Mouse (Mus musculus) heart, adult 2 months (tissue): ENCODE measurements around the gene Atp6v1e1. TPM values are rescaled to one million over a fixed set of nuclear protein-coding genes. Genes with fewer than 3 reads are reported as not detected.
"Not testable (repeated sequence)": the region's sequence is repeated elsewhere in the genome, so short reads cannot be mapped to it uniquely, and the experiment has no call there.

Experiments used
- DNase-seq, 2 experiments: peaks; one replicate each; pipeline ENCODE4 v3.0.0; 2021
- H3K27ac ChIP-seq: fragments of 200-600 bp; 2 replicates; pipeline ENCODE4 v1.8.1; 2022
- H3K27me3 ChIP-seq: fragments of 200-500 bp; 2 replicates; pipeline ENCODE4 v1.6.1; 2012; ENCODE audit warnings: mild to moderate bottlenecking, low read length, inconsistent platforms, mixed read lengths; ENCODE audit not compliant: control insufficient read depth, insufficient read depth
- H3K36me3 ChIP-seq: fragments of 200-500 bp; 2 replicates; pipeline ENCODE4 v1.6.1; 2012; ENCODE audit warnings: low read length, inconsistent platforms; ENCODE audit not compliant: control insufficient read depth, insufficient read depth
- H3K4me1 ChIP-seq: fragments of 200-500 bp; 2 replicates; pipeline ENCODE4 v1.6.1; 2011; ENCODE audit warnings: low read length; ENCODE audit not compliant: control insufficient read depth, insufficient read depth
- H3K4me3 ChIP-seq: fragments of 200-600 bp; 2 replicates; pipeline ENCODE4 v1.8.1; 2022
- H3K79me2 ChIP-seq: fragments of 200-500 bp; replicated peaks from 2 replicates; pipeline ENCODE4 v1.6.1; 2012; ENCODE audit warnings: mild to moderate bottlenecking, inconsistent platforms, low read length, moderate library complexity, mixed read lengths; ENCODE audit not compliant: control insufficient read depth, insufficient read depth
- H3K9ac ChIP-seq: fragments of 200-500 bp; 2 replicates; pipeline ENCODE4 v1.6.1; 2012; ENCODE audit warnings: low read depth, mild to moderate bottlenecking, control low read depth, inconsistent platforms, low read length, mixed read lengths
- CTCF ChIP-seq: fragments of 200-600 bp; IDR thresholded peaks from 2 replicates; pipeline ENCODE4 v1.8.1; 2022; ENCODE audit warnings: antibody characterized with exemption, mild to moderate bottlenecking, moderate library complexity
- EP300 ChIP-seq: fragments of 200-500 bp; IDR thresholded peaks from 2 replicates; pipeline ENCODE4 v1.6.1; 2011; ENCODE audit warnings: low read depth, low read length, control low read depth; ENCODE audit not compliant: insufficient read depth
- POLR2A ChIP-seq: fragments of 200-500 bp; IDR thresholded peaks from 2 replicates; pipeline ENCODE4 v1.6.1; 2011; ENCODE audit warnings: mild to moderate bottlenecking, low read depth, low read length, control low read depth; ENCODE audit not compliant: insufficient read depth
- WGBS: fragments of 180-500 bp; shearing (Covaris S2); methylation state at CpG from one replicate; pipeline ENCODE4 v1.1.7; 2018; 5-methylcytosine and 5-hydroxymethylcytosine counted together
- intact Hi-C: fragments of 180-260 bp; cut with DNase I; formaldehyde crosslinking; loops from one replicate; pipeline ENCODE4 v1.15.1; 2025
- polyA plus RNA-seq: library from polyadenylated mRNA; depleted of rRNA; stranded (reverse); fragments of >200 nt; gene quantifications from 2 replicates; pipeline ENCODE4 v1.2.3, GENCODE M21; 2012
- total RNA-seq, 2 experiments: library from RNA; stranded (reverse); gene quantifications; 2 replicates each; pipeline ENCODE4 v1.2.3; 2021

Atp6v1e1 gene
- total and polyA plus RNA-seq, 3 experiments, result 142 to 165 (median 145) TPM

DNA sequence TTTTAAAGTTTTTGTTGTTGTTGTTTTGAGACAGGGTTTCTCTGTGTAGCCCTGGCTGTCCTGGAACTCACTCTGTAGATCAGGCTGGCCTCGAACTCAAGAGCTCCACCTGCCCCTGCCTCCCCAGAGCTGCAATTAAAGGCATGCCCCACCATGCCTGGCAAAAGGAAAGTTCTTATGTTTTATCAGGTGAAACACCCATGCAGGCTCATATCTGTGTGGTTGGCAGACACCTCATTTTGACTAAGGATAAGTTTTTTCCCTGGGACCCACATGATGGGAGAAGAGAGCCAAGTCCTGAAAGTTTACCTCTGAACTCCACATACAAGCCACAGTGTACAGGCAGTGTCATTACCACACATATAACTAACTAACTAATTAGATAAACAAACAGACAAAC, 7.5 kb upstream of the Atp6v1e1 start:
- WGBS, result 36% methylated on average over 1 of the region's 1 CpGs
- no peaks in the 10 kb centered on the region for H3K79me2 ChIP-seq

GRCm38 (mm10) chr6:120822937-120823614, 483 bp upstream of the Atp6v1e1 start:
- WGBS, result 58% methylated on average over 10 of the region's 10 CpGs
- peaks cover 1% of the 10 kb centered on the region for H3K79me2 ChIP-seq
- H3K27ac ChIP-seq, result peak overlapping the region; percentile 94
- H3K27me3 ChIP-seq, result no peaks in the 10 kb centered on the region
- H3K36me3 ChIP-seq, result no peaks in the 10 kb centered on the region; the same call in 1 of the 2 replicates
- DNase-seq, result no peak
- no peak for TF ChIP-seq POLR2A
- peak; percentile 45 for TF ChIP-seq CTCF
- intact Hi-C loops, result loop anchor here (5.0 kb wide), 1 partner anchor 291 kb away; the partner anchor contains the start of gene Hdhd5
- no peak overlapping the region for H3K9ac ChIP-seq
- H3K4me3 ChIP-seq, result no peak overlapping the region; the same call in 1 of the 2 replicates
- H3K4me1 ChIP-seq, result peaks cover 3% of the 10 kb centered on the region

More for the DNA sequence above, 7.5 kb upstream of the Atp6v1e1 start:
- TF ChIP-seq POLR2A (no peak), CTCF (no peak), EP300 (no peak)
- H3K27ac ChIP-seq, result no peak overlapping the region
- no peaks in the 10 kb centered on the region for H3K4me1 ChIP-seq
- H3K36me3 ChIP-seq, result no peaks in the 10 kb centered on the region
- H3K27me3 ChIP-seq, result no peaks in the 10 kb centered on the region
- intact Hi-C loops, result no loop called here
- DNase-seq, result no peak
- no peak overlapping the region for H3K4me3 ChIP-seq
- H3K9ac ChIP-seq, result no peak overlapping the region

GRCm38 (mm10) chr6:120821715-120822114, 878 bp downstream of the Atp6v1e1 start:
- Histone ChIP-seq H3K4me1 (peaks cover 3% of the 10 kb centered on the region), H3K27me3 (no peaks in the 10 kb centered on the region), H3K4me3 (peak overlapping the region; percentile 99), H3K27ac (peak overlapping the region; percentile 94), H3K79me2 (peaks cover 1% of the 10 kb centered on the region), H3K36me3 (no peaks in the 10 kb centered on the region; the same call in 1 of the 2 replicates), H3K9ac (no peak overlapping the region)
- 34% methylated on average over 5 of the region's 5 CpGs for WGBS
- intact Hi-C loops, result loop anchor here (5.0 kb wide), 1 partner anchor 289 kb away; the partner anchor contains the start of gene Hdhd5
- TF ChIP-seq EP300 (no peak), POLR2A (no peak), CTCF (no peak)
- no peak for DNase-seq

GRCm38 (mm10) chr6:120820941-120821340, 1.7 kb downstream of the Atp6v1e1 start:
- Histone ChIP-seq H3K4me3 (no peak overlapping the region), H3K27me3 (no peaks in the 10 kb centered on the region), H3K79me2 (peaks cover 1% of the 10 kb centered on the region), H3K27ac (no peak overlapping the region), H3K4me1 (peaks cover 3% of the 10 kb centered on the region), H3K36me3 (no peaks in the 10 kb centered on the region; the same call in 1 of the 2 replicates), H3K9ac (no peak overlapping the region)
- TF ChIP-seq EP300 (no peak), POLR2A (no peak), CTCF (no peak)
- intact Hi-C loops, result loop anchor here (5.0 kb wide), 1 partner anchor 289 kb away; the partner anchor contains the start of gene Hdhd5
- DNase-seq, result no peak
- WGBS, result 70% methylated on average over 1 of the region's 1 CpGs

- no peak overlapping the region for H3K4me3 ChIP-seq
- intact Hi-C loops, result loop anchor here (5.0 kb wide), 1 partner anchor 288 kb away; the partner anchor contains the start of gene Hdhd5
Observed at GRCm38 (mm10) chr6:120820144-120820543, 2.4 kb downstream of the Atp6v1e1 start.

GRCm38 (mm10) chr6:120819294-120819693, 3.3 kb downstream of the Atp6v1e1 start:
- no peak overlapping the region for H3K4me3 ChIP-seq
- intact Hi-C loops, result no loop called here
- no peak overlapping the region for H3K9ac ChIP-seq
- no peaks in the 10 kb centered on the region for H3K27me3 ChIP-seq
- DNase-seq, result no peak
- H3K36me3 ChIP-seq, result no peaks in the 10 kb centered on the region; the same call in 1 of the 2 replicates
- peaks cover 1% of the 10 kb centered on the region for H3K79me2 ChIP-seq
- no peak for TF ChIP-seq POLR2A
- TF ChIP-seq CTCF, result no peak
- no peak for TF ChIP-seq EP300
- WGBS, result 96% methylated on average over 2 of the region's 2 CpGs
- peaks cover 3% of the 10 kb centered on the region for H3K4me1 ChIP-seq
- no peak overlapping the region for H3K27ac ChIP-seq

More at GRCm38 (mm10) chr6:120820144-120820543, 2.4 kb downstream of the Atp6v1e1 start:
- H3K36me3 ChIP-seq, result no peaks in the 10 kb centered on the region; the same call in 1 of the 2 replicates
- H3K79me2 ChIP-seq, result peaks cover 1% of the 10 kb centered on the region
- WGBS, result 78% methylated on average over 5 of the region's 5 CpGs
- H3K27ac ChIP-seq, result no peak overlapping the region
- no peaks in the 10 kb centered on the region for H3K27me3 ChIP-seq
- no peak for DNase-seq
- no peak overlapping the region for H3K9ac ChIP-seq
- TF ChIP-seq CTCF (no peak), EP300 (no peak), POLR2A (no peak)
- H3K4me1 ChIP-seq, result peaks cover 3% of the 10 kb centered on the region

DNA sequence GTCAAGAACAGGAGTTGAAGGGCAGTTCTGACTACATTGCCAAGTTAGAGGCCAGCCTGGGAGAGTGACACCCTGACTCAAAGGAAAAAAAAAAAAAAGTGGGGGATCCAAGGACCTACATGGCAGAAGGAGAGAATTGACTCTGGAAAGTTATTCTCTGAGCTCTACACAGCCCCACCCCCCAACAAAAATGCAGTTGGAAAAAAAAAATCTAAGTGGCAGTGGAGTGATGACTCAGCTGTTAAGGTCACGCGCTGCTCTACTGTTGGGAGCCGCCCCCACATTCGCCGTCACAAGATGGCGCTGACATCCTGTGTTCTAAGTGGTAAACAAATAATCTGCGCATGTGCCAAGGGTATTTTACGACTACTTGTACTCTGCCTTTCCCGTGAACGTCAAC, 10.6 kb downstream of the Atp6v1e1 start:
- DNase-seq, H3K4me3 ChIP-seq, intact Hi-C loops, H3K27ac ChIP-seq, H3K4me1 ChIP-seq, H3K36me3 ChIP-seq, H3K27me3 ChIP-seq, H3K79me2 ChIP-seq, H3K9ac ChIP-seq: not testable (repeated sequence)
- WGBS, result 97% methylated on average over 10 of the region's 10 CpGs
